Mouse (Mus musculus) embryonic fibroblast, embryonic 13.5 days (primary cell): ENCODE measurements around the gene Npepps.

ENCODE experiments used
- CTCF ChIP-seq: IDR thresholded peaks from 2 replicates; pipeline ENCODE4 v1.5.1; 2011; ENCODE audit warnings: mild to moderate bottlenecking, control low read depth, low read length, moderate library complexity, borderline replicate concordance; ENCODE audit not compliant: insufficient read depth
- POLR2A ChIP-seq: IDR thresholded peaks from 2 replicates; pipeline ENCODE4 v1.6.1; 2011; ENCODE audit warnings: low read depth, mild to moderate bottlenecking, control low read depth, low read length, moderate library complexity

DNA sequence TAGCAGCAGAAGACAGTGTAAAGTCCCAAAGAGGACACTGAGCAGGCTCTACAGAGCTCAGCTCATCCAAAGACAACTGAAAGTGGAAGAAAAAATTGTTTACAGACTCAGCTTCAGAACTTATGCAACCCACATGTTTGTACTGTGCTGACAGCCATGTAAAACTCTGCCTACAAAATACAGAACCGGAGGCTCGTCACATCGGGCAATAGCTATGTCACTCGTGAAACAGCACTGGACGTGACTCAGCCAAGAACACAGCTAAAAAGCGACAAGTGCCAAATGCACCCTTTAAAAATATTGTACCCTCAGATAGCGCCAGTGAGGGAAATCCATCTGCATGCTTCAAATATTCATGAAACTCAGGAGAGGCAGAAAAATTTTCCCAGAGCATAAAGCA is 39.1 kb downstream of the Npepps start:
- no peak for TF ChIP-seq CTCF
- TF ChIP-seq POLR2A = no peak
